Mouse (Mus musculus) cerebellum, postnatal 25 days (tissue): Measurements from ENCODE around the gene Klhl23.
A peak's percentile ranks its signal among the peaks of the same experiment; 100 is the strongest.
"Not testable (repeated sequence)": the region's sequence is repeated elsewhere in the genome, so short reads cannot be mapped to it uniquely, and the experiment has no call there.

Source experiments
- DNase-seq, 2 experiments: peaks; one replicate each; pipeline ENCODE4 v3.0.0; 2021; ENCODE audit warnings: mixed read lengths in 2 of 2

Gene Klhl23

DNA sequence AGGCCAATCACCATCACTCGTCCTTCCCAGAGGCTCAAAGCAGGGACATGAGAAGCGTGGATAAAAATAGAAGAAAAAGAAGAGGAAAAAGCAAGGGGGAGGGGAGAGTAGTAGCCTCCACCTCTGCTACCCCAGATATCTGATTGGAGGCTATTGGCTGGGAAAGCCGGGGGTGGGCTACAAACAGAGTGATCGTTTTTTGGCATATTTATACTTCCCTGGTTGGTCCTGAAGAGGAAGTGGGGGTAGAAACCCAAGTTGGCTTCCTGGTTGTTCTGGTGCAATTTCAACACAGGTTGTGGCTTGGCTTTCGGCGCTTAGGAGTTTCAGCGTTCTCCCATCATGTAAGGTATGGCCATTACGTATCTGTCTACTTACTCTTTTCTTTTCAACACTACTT, at the start of gene Klhl23:
Gene Klhl23 (plus strand): TSS at position 234 of the 400 bp plus-strand sequence.
- DNase-seq = peak in 1 of 2 experiments; percentile 13

DNA sequence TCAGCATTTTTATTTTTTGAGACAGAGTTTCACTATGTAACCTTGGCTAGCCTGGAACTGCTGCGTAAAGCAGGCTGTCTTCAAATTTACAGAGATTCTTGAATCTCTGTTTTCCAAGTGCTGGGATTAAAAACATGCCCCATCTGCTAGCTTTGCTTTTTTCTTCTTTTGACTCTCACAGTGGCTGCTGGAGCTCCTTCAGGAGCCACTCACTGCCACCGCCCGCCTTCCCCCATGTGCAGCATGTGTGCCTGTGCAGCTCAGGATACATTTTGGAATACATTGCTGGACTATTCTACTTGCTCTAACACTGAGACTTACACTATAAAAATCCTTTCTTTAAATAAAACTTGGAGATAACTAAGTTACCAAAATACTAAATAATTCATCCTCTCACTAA, 48.4 kb upstream of the Klhl23 start:
- DNase-seq = no peak

DNA sequence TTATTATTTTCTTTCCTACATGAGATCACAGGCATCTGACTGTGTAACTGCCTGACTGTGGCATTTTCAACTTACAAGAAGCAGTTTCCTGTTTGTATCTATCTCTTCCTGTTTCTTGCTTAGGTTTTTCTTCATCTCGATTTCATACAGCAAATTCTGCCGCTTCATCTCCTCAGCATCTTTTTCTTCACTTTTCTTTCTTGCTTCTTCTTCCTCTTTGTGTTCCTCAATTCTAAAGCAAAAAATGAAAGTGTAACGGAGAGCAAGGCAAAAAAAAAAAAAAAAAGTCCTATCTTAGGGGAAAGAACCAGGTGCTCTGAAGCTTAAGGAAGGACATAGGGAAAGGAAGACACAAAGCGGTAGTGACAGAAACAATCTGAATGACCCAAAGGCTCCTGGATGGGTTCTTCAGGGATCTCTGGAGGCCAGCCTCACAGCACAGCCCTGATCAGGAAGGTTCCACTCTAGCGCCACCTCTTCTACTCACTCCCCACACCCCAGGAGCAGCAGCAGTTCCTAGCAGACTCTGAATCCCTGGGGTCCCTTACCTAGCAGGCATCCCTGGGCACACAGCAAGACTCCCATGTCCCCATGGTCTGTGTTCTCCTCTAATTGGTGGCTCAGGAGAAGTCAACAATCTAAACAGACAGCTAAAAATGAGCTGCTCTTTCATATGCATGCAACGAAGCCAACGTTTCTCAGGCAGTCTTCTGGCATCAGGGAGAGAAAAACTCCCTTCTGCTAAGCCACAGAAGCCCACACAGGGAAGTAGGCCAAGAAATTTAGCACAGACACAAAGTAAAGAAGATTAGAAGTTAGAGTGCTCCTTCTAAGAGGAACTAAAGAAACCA, 43.5 kb upstream of the Klhl23 start:
- DNase-seq = no peak

DNA sequence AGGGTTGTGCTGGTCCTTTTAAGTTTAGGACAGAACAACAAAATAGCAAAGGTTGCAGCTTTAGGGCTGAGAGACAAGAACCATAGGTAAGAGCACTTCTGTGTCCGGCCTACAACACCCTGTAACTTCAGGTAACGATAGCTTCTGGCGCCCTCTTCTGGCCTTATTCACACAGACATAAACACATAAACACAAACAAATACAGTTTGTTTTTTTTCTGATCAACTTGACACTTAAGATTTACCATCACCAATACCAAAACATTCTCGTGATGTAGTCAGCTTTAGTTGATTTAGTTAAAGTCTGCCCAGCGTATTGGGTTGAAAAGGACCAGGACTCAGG, 42.9 kb upstream of the Klhl23 start:
- peak in 1 of 2 experiments; percentile 18 for DNase-seq

DNA sequence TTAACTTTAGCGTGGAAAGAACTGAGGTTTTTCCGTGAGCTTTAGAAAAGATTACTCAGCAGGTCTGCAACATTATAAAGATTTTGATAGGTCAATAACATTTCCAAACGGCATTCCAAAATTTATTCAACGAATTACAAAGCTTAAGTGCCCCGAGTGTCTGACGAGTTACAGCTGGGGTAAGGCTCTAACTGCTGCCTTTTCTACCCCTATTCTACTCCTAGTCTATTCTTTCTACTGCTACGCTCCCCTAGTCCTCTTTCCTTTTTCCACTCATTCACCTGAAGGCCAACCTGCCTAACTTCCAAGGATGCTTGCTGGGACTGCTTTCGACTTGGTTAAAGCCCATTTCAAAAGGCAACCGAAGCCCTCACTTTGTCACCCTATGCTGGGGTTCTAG, 32.8 kb upstream of the Klhl23 start:
- DNase-seq = no peak

DNA sequence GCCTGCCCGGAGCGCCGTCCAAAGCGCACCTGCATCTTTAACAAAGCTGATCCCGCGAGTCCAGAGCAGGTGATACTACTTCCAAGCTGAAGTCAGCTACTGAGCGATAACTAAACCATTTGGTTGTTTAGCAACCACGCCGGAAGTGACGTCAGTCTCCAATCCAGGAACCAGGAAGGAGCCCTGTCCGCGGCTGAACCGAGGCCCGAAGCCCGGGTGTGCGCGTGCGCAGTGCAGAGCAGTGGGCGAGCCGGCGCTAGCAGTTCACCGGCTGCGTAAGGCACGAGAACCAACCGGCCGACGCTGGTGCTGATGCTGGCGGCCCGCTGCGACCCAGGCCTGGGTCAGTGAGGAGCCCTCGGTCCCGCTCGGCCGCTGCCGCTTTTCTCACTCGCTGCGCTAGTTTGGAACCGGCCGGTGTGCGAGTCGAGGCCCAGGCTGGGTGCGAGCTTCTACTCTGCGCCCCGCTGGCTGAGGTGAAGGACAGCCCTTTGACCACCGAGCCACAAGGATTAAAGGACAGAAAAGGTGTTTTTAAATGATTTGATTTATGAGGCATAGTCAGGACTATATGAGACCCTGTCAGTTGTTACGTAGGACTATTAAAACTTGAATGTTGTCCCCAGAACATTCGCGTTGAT, 32.2 kb upstream of the Klhl23 start, which contains the start of the genes Ccdc173 and Phospho2:
Gene Ccdc173 (minus strand): TSS at position 147 of the 641 bp plus-strand sequence.
Gene Phospho2 (plus strand): TSS at position 195 of the 641 bp plus-strand sequence.
- DNase-seq = peak; percentile 98 to 99

DNA sequence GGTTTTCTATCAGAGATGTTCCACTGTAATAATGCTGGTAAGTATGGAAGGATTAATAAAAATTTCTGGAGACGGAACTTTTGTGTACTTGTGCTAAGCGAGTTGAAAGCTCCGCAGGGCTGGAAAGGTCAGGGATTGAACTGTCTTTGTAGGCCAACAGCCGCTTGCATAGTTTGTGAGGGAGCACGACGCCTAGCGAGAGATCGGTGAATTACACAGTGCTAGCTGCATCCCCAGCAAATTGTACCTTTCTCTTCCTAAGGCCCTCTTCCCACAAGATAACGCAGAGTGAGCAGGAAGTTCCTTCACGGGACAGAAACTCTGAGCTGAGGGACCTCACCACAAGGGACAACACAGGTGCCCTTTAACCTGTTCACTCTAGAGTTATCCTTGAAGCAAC, 31.5 kb upstream of the Klhl23 start:
- DNase-seq = peak; percentile 90 to 92

DNA sequence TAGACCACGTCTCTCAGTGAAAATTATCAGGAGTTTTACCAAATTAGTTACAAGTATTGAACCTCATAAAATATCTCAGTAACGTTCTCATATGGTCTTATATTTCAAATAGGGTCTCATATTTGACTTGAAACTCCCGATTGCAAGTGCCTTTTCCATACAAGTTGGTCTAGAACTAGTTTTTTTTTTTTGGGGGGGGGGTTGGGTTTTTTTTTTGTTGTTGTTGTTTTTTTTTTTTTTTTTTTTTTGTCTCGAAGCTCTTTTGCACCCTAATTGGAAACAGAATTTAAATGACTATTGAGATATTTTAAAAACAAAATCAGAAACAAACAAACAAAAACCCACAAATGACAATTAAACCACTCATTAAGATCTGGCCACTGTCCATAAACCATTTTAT, 31.0 kb upstream of the Klhl23 start:
- DNase-seq = no peak

DNA sequence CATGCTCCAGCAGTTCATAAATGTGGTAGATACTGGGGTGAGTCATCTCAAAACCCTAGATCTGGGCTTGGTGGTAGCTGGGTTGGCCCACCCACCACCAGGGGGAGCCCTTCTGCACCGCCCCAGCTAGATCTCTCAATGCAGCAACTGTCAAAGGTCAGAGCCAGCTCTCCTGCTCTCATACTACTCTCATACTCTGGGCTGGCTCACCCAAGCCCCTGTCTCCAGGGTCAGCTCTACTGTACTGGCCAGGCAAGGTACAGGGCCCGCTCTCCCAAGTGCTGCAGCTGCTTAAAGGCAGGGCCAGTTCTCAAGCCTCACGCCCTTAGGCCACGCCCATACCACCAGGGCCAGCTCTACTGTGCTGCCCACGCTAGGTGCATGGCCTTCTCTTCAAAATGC, 18.8 kb upstream of the Klhl23 start:
- peak; percentile 63 to 78 for DNase-seq

DNA sequence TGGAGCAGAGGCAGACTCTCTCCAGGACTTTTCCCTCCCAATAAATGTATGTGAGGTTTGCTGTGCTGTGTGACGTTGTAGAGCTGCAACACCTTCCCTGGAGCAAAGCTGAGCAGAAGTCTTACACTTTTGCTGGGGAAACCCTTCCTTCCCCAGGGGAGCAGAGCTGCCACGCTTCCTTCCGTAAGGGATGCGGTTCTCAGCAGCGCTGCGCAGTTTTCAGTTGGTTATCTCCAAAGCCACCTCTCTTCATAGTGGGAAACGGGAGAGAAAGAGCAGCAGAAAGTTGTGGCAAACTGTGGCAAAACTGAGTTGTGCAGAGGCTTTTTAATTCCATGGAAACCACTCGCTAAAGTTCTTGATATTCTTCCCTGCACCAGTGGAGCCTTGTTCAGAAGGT, 18.0 kb upstream of the Klhl23 start:
- no peak for DNase-seq

DNA sequence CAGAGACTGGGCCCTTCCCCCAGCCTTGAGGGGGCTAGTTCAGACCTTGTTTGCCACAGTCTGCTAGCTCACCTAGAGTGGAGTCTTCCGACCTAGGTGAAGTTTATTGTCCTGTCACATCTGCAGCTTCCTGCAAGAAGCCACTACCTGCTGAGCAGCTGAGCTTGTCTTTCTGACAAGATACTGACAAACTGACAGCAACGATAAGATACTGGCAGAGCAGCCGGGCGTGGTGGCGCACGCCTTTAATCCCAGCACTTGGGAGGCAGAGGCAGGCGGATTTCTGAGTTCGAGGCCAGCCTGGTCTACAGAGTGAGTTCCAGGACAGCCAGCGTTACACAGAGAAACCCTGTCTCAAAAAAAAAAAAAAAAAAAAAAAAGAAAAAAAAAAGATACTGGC, 17.1 kb upstream of the Klhl23 start:
- DNase-seq = not testable (repeated sequence)

DNA sequence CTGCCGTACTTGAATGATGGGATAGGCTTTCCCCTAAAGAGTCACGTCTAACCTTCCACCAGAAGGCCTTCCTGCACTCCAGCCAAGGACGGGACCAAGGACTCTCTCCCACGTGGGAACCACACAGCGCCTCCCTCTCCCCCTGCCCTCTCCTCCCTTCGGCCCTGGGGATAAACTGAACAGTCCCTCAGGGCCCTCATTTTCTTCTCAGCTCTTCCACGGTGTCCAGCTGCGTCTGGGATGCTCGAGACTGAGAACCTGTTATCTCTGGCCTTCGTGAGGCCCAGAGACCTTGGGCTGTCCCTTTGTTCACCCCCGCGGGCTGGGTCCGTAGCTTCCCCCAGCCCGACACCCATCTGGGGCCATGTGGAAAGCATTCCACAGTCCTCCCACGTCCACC, 11.6 kb upstream of the Klhl23 start:
- DNase-seq = no peak

DNA sequence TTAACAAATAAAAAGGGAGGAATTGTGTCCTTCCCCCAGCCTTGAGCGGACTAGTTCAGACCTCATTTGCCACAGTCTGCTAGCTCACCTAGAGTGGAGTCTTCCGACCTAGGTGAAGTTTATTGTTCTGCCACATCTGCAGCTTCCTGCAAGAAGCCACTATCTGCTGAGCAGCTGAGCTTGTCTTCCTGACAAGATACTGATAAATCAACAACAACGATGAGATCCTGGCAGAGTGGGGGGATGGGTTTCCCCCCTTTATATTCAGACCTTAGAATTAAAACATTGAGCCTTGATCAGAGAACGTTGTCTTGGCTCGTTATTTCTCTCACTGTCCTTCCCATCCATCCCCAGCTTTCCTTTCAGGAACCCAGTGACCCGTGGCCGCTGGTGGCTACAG, 10.4 kb upstream of the Klhl23 start:
- not testable (repeated sequence) for DNase-seq

DNA sequence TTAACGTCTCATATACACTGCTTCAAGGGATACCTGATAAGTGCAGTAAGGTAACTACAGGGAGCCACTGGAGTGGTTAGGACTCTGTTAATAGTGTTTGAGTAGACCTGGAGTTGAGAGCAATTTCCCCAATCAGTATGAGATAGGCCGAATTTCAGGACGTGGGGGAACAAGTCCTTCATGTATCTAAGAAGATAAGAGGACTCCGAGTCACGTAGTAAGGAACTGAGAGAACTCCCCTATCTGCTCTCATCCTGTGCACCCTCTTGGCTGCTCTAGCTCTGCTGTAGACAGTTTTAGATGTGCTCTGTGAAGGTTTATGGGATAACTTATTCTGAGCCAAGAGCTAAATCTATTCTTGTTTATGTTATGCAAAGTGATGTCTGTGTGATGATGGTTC, 5.2 kb upstream of the Klhl23 start:
- no peak for DNase-seq

DNA sequence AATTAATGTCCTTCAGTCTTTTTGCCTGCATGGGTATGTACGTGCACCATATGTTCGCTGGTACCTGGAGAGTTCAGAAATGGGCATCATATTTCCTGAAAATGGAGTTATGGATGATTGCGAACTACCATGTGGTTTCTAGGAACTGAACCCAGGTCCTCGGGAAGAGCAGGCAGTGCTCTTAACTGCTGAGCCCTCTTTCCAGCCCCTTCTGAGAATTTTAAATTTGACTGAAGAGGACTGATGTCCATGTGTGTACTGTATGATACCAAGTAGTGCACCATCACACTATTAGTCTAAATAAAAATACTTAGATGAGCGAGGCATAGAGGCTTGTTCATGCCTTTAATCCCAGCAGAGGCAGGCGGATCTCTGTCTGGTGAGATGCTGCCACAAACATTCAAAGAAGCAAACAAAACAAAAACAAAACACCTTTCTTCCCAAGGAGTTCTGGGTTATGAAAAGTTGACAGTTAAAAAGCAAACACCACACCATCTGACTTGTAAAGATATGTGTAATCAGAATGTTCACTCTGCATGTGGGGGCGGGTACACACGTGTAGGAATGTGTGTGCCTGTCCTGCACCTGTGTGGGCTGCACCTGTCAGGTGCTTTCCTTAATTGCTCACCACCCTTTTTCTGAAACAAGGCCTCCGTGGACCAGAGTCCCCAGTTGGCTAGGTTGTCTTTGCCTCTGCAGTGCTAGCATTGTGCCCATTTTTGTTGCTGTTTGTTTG, 3.2 kb upstream of the Klhl23 start:
- no peak for DNase-seq

DNA sequence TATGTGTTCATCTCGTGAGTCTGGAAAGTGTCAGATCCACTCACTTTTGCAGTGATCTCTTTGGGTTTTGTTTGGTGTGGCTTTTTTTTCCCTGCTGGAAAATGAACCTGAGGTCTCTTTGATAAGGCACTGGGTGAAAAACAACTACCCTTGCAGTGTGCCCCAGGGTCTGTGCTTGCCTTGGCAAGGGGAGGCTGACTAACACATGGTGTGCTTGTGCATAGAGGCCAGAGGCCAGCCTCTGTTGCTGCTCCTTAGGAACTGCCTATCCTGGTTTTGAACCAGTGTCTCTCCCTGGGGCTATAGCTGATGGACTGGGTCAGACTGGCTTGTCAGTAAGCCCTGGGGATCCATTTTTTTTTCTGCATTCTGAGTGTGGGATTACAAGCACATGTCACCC, 1.5 kb upstream of the Klhl23 start:
- no peak for DNase-seq

DNA sequence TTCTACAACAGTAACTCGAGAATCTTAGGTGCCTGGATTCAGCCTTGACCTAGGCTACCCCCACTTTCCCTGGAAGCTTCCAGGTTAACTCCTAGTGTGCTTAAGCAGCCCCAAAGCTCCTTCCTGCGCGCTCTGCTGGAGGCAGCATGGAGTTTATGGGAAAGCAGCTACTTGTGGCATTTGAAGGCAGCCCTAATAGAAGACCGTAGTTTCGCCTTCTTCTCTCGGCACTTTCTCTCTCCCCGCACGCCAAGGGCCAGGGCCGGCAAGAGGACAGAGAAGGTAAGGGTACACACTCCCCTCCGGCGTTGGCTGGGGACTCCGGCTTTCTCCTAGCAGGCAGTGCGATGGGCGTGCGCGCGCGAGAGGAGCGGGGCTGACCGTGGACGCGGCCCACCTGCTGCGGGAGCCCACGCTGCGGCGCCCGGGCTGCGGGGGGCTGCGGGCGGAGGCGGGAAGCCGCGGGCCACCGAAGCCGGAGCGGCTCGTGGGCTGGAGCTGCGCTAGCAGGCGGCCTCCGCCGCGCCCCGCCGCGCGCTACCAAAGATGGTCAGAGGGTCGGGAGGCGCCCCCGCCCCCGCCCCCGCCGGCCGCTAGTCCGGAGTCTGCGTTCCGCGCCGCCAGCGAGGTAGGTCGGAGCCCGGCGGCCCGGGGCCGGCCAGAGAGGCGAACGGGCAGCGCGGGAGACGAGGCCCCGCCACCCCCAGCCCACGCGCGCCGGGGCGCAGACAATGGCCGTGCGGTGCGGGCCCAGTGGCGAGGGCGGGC, 801 bp downstream of the Klhl23 start:
- peak in 1 of 2 experiments; percentile 79 for DNase-seq

DNA sequence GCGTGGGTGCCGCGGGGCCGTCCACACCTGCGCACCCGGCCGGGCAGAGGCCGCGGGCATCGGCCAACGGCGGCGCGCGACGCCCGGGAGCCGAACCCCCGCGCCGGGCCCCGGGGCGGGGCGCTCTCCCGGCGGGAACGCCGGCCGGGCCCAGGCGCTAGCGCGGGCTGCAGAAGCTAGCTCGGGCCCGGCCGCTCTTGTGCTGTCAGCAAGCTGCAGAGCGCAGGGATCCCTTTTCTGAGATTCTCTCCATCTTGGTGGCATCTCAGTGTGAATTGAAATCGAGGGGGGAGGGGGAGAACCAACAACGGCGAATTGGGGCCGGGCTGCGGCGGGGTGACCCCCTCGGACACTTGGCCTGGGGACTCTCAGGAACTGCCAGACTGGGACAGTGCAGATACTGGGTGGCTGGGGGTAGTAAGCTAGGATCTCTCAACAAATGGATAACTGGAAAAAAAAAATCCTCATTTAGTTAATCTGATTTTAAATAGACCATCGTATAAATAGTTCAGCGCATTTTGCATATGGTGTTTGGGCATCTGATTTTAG, 1.5 kb downstream of the Klhl23 start:
- peak in 1 of 2 experiments; percentile 78 for DNase-seq

DNA sequence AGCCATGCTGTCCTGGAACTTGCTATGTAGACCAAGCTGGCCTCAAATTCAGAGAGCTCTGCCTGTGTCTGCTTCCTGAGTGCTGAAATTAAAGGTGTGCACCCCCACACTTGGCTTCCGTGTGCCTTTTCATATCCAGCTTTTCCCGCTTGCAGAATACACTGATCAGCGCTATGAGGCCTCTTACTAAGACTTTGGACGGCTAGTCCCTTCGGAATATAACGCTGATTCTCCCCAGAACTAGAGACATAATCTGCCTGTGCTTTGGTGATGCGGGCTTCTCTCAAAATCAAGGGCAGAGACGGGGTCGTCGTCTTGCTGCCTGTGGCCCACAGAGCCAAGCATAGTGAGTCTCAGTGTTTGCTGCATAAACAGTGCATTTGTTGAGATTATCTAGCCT, 4.2 kb downstream of the Klhl23 start:
- DNase-seq = peak; percentile 49 to 56

DNA sequence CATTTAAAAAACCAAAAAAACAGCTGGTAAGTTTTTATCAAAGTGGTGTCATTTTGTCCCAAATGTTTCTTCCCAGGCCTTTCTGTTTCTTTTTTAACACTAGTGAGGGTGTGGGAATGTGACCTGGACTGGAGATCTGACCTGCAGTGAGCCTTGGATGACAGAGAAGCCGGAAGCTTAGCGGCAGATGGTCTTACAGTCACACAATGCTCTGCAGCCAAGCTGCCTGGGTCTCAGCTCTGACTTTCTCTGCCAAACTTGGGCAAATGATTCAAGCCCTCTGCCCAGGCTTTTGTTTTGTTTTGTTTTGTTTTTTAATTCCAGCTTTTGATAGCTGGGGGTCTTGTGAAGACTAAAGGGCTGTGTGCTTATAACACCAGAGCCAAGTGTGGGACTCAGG, 4.6 kb downstream of the Klhl23 start:
- peak; percentile 78 to 82 for DNase-seq

DNA sequence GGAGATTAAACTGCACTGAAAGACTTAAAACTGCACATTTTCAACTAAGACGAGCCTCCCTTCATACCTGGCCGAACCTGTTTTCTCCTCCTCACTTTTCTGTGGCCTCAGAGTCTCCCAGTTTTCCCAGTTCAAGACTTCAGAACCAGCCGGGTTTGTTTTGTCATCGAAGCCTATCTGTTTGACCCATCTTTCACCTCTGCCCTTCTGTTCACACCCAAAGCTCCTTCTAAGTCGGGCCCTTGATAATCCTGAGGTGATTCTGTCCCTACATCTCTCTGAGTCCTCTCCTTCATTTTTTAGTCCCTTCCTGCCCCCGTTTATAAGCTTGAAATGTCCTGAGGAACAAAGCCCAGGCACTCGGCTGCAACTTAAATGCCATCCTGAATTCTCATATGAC, 6.3 kb downstream of the Klhl23 start:
- no peak for DNase-seq

DNA sequence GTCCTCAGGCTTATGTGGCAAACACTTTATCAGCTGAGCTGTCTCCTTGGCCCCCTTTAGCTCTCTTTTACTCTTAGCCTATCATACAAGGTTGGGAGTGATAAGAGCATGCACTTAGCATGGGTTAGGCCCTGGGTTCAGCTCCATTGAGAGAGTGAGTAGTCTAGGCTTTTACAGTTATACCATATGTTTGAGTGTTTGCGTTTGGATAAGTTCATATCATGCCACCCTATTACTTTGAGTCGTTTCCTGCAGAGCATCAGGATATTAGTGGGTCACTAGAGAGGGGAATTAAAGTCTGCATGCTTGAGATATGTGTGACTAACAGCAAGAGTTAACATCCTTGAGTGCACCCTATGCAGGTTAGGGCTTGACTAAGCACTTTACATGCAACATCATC, 7.9 kb downstream of the Klhl23 start:
- no peak for DNase-seq
